Mouse (Mus musculus): ENCODE data around the gene Leng9.

- TF ChIP-seq POLR2A (IDR thresholded peaks at IDR 0.05; ENCODE audit: control insufficient read depth, low read depth, low read length) (no peak), CTCF (IDR thresholded peaks at IDR 0.05; ENCODE audit: control insufficient read depth, insufficient read depth, insufficient replicate concordance, low read depth, low read length) (no peak)
Measured at GRCm38 (mm10) chr7:4117050-4117814, 32.9 kb downstream of the Leng9 start.

Data from testis, adult 2 months (tissue).